Mouse (Mus musculus) lung, postnatal 10 days (tissue): ENCODE data around the gene Ctnnbl1.

Source experiments
- DNase-seq: peaks from one replicate; pipeline ENCODE4 v3.0.0; 2021

Ctnnbl1 gene

DNA sequence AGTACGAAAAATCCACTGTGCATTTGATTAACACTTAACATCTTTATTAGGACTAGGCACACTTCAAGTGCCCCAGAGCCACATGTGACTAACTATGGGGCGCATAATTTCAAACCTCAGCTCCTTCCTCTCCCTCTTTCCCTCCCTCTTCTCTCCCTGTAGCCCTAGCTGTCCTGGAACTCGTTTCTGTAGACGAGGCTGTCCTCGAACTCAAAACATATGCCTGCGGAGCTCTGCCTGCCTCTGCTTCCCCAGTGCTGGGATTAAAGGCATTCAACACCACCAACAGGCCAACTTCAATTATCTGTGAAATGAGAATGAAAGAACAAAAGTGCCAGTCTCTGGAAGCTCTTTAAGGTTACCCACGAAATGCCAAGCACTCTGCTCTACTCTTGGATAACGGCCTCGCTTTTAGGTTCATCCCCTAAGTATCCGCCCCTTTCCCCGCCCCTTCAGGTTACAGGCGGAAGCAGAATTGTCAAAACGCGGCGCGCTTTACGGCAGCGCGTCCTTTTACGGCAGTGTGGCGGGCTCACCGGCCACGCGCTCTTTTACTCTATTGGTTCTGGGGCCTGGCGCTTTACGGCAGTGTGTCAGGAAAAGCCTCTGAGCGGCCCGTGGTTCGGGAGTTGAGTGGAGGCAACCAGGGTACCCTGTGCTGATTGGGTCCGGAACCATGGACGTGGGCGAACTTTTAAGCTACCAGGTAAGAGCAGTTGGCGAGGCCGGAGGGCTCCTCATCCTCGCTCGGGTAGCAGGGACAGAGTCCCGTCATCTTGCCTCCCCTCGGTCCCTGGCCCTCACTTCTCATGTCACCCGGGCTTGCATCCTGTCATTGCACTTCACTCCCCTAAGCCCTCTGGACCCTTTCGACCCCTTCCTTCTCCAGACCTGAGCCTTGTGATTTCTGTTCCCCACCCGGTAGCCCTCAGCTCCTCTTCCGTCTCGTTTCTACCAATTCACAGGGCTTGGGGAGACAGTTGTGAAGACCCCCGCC is at the start of gene Ctnnbl1:
Gene Ctnnbl1 (plus strand): TSS at position 548 of the 997 bp plus-strand sequence.
- peak; percentile 99 for DNase-seq

DNA sequence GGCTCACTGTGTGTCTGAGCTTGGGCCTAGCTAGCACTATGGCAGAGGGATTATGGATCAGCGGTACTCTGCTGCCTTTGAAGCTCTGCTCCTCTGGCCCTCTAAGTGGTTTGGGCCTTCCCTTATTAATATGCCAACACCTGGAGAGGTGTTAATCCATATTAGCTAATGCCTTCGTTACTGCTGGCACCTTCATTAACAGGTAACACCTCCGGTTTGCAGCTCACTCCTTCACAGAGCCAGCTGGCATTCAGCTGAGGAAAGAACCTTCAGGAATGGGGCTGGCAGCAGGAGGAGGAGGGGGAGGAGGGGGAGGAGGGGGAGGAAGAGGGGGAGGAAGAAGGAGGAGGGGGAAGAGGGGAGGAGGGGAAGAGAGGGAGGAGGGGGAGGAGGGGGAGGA is 49.7 kb upstream of the Ctnnbl1 start:
- DNase-seq = no peak

DNA sequence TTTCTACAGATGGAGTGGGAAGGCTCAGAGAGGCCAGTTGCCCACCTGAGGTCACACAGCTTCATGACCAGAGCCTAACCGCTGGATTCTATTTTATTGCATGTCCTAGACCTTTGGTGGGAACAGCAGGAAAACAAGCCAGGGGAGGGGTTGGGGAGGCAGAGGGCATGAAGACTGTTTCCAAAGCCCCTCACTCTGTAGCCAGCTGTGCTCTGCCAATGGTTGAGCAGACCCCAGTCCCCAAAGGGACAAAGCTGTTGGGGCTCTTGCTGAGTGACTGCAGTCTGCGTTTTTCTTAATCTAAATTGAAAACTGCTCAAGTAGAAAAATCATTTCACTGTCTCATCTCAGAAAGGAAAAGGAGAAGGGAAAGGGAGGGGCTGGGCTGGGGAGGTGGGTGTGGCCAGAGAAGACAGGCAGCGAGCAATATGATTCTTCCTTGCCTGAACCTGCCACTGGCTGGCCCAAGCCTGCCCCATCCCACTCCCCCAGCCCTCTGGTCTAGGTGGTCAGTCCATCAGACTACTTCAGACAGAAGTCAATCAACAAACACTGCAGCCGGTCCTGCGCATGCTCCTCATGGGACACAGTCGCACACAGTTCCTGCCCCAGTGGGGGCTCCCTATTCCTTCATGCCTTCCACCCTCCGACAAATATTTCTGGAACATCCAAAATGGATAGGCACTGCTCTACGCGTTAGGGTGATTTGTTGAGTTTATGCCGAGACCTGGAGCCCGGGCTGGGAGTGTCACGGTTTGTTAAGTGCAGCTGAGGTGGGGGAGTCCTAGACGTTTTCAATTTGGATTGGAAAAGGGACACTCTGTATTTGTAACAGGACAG is 45.7 kb upstream of the Ctnnbl1 start:
- DNase-seq = no peak

DNA sequence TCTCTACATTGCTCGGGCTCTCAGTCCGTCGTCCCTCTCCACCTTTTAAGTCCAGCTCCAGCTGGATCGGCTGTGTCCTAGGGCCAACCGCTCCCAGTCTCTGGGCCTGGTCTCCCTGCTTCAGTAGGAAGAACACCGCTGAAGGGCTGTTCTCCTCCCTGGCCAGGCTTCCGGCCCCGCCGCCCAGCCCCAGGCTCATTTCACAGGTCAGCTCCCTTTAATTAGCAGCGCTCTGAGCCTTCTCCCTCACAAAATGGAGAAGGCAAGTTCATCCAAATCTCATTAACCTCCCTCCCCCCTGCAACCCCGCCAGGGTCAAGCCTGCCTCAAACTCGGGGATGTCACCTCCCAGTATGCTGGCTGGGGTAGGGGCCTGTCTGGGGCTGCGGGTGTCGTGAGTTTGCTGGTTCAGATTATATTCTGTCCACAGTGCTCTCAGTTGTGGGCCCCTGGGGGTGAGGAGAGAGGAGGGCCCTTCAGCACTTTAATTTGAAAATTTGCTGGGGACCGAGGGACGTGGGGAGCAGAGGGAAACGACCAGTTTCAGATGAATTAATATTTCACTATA is 44.8 kb upstream of the Ctnnbl1 start:
- no peak for DNase-seq

DNA sequence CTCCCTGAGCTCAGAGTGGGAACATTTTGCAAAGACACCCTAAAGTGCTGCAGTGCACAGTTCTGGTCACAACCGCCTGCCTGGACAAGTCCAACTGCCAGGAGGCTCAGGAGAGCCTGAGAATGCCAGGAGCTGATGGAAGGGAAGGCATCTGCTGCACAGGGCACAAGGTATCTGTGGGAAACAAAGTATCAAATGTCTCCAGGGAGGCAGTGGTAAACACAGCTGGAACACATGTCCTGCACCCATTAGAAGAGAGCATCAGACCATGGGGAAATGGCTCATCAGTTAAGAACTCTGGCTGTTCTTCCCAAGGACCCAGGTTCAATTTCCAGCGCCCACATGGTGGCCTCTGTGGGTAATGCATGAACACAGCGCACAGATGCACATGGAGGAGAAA is 43.6 kb upstream of the Ctnnbl1 start:
- no peak for DNase-seq

DNA sequence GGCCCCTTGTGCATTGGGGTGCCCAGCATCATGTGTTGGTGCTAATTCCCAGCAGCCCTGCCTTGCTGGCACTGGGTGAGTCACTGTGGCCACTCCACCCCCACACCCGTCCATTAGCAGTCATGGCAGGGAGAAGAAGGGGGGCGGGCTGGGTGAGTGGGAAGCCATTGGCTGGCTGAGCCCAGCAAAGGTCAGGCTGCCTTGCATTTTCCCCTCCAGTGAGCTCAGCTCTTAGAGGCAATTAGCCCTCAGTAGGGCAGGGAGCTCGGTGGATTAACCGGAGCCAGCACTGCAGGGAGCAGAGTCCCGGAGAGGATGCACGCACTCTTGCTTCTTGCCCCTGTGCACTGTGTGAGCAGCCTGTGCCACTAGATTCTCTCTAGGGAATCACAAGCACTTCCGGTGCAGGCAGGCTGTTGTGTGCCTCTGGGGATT is 40.9 kb upstream of the Ctnnbl1 start:
- DNase-seq = no peak

DNA sequence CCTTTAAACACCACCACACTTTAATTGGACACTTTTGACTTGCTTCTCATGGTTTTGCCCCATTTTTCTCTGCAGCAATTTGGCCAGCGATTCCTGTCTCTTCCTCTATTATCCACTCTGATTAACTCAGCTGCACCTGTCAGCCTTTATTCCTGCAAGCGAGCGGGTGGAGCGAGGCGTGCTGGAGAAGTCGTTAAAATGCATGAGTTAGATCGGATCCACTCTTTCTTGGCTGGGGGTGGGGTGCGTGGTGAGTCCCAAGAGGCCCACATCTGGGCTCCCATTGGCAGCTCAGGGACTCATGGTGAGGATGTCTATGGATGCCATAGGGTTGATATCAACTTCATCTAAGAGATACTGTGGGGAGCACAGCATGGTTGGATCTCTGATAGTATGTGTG is 34.0 kb upstream of the Ctnnbl1 start:
- no peak for DNase-seq

DNA sequence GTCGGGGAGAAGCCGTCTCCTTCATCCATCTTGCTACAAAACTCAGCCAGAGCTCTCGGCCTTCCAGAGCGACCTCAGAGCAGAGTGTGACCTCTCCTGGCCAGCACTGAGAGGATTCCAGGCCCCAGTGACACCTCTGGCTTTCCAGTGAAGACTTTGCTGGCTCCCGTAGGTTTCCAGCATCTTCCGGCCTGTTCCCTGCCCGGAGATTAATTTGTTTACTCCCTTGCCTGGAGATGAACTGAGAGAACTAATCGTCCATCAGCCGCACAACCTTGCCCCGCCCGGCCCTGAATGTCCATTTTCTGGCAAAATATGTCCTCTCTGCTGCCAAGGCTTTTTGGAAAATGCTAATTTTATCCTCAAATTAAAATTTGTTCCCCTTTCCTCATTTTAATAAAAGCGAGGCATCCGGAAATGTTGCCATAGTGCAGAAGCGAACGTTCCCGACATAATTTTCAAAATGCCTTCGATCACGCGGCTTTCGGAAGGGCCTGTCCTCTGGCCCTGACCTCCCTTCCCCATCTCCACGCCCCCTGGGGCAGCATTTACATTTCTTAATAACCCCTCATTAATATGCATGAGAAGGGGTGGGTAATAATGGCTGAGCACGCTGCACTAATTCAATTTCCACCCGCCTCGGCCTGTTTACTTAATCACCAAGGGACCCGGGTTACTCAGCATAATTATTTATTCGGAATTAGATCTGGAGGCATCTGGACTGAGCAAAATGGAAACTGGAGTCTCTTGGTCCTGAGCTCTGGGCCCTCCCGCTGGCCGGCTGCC is 32.0 kb upstream of the Ctnnbl1 start:
- peak; percentile 54 for DNase-seq

DNA sequence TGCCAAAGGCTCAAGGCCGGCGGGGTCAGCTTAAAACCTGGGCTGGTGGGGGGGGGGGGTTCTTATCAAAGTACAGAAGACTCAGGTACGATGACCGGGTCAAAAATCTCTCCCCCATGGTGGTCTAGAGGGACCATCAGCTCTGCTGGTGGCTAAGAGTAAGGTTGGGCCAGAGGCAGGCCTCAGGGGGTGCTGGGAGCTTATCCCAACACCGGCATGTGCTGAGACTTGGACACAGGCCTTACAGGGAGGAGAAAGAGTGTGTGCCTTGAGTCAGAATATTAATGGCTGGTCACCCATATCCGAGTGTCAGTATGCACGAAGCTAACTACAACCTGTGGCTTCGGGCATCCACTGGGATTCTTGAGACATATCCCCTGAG is 31.4 kb upstream of the Ctnnbl1 start:
- no peak for DNase-seq

DNA sequence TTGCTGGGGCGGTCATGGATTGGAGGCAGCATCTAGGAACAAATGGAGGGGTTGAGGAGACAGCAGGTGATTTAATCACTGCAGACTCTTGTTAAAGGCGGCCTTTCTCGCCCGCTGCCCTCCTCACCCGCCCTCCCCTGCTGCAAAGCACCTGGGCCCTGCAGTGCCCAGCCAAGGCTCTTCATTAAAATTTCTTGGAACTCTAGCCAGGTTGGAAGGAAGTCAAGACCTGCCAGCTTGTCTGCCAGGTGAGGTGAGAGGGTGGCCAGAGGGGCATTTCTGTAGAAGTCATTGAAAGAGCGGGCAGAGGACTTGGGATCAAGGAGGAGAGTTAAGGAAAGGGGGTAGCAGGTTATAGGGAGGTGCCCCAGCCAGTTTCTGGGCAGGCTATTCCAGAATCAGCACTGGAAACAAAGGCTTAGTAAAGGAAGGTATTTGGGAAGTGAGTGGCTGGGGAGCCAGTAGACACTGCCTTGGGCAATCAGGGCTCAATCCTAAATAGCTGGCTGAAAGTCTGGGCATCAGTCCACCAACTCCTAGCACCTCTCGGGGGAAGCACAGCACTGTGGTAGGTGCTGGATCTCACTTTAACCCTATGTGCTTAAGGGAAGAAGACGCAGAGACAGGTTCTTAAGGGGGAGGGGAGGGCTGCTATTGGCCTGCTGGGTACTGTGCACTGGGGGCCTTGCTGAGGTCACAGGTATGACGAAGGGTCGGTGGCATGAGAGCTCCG is 29.8 kb upstream of the Ctnnbl1 start:
- DNase-seq = no peak

DNA sequence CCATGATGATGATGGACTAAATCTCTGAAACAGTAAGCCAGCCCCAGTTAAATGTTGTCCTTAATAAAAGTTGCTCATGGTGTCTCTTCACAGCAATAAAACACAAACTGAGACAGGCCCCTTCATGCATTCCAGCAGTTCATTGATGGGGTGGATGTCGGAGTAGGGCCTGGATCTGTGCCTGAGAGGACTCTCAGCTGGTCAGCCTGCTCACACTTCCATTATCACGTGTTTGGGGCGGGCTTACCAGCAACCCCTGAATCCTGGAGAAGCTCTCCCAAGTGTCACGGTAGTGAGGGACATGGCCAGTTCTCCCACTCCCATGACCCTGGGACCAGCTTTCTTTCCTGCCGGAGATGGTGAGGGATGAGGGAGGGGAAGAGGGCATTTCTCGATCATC is 24.5 kb upstream of the Ctnnbl1 start:
- peak; percentile 65 for DNase-seq

DNA sequence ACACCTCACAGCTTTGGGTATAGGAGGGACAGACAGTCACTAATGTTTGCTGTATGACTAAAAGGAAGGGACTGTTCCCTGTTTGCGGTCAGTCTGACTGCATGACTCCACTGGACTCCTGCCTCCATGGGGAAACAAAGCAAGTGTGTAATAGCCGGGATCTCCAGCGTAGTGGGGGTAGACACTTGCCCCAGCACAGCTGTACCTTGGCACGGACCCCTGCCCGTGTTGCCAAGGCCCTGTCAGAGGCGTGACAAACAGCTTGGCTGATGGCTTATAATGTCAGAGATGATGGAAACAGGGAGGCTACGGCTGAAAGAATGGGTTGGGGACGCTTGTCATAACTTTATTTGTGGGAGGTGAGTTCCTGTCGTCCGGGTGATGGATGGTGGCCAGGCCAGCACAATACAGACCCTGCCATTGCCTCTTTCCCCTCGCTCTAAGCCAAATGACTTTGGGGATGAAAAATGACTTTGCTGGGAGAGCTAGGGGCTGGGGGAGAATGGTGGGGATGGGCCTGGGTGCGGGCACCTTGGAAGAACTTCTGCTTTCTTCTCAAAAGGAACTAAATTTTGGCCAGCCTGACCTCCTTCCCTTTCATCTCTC is 21.5 kb upstream of the Ctnnbl1 start:
- peak; percentile 85 for DNase-seq

DNA sequence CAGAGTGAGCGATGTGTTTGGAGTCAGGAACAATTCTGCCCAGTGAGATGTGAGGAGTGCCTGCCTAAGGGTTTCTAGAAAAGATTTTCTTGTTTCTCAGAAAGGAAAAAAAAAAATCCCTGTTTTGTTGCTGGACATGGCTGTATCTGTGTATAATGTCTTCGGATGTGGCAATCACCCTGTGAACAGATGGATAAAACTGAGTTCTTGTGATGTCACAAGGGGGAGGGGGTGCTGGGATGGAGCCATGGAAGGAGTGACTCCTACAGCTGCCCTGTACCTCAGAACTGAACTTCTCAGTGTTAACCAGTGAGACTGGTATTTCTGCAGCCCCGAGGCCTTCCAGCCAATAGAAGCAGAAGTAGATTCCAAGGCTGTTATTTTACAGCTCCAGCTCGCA is 18.8 kb upstream of the Ctnnbl1 start:
- DNase-seq = peak; percentile 34

DNA sequence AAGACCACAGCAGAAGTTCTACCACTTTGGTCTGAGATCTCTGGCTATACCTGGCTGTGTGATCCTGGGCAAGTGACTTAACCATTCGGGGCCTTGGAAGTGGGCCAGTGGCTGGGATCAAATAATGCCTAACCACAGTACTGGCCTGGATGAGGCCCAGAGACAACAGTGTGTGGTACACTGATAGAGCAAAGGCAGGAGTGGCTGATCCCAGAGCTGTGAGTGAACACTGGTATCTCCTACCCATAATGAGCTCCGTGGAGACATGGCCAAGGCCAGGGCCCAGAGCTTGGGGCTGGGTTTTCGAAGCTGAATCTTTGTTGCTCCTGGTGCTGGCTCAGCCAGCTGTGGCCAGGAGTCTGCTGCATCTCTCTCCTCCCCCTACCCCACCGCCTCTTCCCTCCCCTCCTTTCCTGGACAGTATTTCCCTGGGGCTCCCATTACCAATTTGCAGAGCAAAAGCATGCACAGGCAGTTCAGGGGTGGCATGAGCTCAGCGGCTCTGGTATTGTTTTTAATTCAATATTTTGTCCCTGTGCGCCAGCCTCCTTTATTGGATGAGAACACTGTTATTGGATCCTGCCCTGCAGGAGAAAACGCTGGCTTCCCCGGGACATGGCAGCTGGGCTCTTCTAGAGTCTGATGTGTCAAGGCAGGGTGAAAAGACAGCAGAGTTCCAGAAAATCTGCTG is 13.2 kb upstream of the Ctnnbl1 start:
- DNase-seq = no peak

DNA sequence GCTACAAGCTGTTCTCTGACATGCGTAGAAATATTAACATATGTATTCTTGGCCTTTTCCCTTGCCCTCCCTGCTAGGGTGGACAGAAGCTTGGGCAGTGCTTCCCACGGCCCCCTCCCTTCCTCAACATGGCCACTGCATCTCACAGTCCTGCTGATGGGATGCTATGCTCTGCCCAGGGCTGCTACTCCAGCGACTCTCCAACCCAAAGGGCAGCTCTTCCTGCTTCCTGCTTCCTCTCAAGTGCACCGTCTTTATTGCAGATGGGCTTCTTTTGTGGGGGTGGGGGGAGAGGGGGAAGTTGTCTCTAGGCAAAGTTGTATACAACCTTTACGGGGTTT is 12.7 kb upstream of the Ctnnbl1 start:
- DNase-seq = no peak

DNA sequence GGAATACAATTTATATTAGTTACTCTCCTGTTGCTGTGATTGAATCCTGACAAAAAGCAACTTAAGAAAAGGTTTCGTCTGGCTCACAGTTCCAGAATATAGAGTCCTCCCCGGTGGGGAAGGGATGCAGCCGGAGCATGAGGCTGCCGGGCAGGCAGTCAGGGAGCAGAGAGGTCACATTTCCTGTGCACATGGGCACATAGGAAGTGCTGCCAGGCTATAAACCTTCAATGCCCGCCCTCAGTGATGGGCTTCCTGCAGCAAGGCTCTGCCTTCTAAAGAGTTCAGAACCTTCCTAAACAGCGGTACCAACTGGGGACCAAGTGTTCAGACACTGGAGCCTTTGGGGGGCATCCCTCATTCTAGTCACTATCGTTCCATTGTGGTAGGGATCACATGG is 7.4 kb downstream of the Ctnnbl1 start:
- DNase-seq = peak; percentile 30

DNA sequence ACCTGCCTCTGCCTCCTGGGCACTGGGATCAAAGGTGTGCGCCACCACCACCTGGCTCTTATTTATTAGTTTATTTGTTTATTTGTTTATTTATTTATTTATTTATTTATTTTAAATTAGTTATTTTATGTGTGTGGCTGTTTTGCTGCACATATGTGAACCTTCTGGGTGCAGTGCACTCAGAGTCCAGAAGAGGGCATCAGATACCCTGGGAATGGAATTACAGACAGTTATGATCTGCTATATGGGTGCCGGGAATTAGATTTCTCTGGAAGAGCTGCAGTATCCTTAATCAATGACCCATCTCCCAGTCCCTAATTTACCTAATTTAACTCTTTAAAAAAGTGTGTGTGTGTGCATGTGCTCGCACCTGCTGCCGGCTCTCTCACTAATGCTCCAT is 8.5 kb downstream of the Ctnnbl1 start:
- no peak for DNase-seq

DNA sequence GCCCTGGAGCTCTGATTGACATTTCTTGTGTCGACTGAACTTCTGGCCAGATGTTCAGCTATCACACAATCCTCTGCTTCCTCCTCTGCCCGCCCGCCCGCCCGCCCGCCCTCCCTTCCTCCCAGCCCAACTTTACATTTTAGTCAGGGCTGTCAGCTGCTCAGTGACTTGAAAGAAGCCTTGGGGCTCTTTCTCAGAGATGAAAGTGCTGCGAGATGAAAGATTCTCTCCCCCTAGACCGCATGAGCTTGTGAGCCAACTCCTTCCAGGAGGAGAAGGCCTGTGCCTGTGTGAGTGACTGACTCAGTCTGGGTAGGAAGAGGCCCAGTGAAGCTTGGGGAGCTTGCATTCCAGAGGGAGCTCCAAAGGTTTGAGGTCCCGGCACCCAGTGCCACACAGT is 9.4 kb downstream of the Ctnnbl1 start:
- no peak for DNase-seq

DNA sequence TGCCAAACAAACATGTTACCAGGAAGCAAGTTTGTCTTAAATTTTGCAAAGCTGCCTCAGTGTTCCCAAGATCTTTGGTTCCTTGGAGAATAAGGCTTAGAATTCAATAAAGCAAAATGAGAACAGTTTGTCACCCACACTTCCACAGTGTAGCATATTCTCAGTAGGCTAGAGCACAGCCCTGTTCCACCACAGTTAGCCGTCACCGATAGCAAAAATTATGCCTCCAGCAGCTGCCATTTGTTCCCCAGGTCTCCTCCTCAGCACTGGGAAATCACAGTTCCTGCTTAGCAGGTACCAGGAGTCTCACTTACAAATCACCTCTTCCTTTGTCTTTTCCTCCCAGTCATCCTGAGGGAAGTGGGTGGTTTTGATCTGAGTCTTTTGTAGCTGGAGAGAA is 10.8 kb downstream of the Ctnnbl1 start:
- no peak for DNase-seq

DNA sequence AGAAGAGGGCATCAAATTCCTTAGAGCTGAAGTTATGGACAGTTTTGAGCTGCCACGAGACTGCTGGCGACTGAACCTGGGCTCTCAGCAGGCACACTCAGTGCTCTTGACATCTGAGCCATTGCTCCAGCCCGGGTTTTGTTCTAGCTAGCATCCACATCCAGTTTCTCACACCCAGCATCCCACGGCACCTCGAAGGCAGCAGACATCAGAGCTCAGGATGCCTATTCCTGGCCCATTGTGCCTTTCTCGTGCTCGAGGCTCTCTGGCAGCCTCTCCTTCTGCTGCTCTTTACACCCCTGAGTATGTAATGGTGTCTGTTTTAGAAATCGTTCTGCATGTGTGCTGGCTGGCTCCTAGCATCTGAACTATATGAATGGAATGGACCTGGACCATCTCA is 13.3 kb downstream of the Ctnnbl1 start:
- DNase-seq = no peak
